Mouse (Mus musculus) E14TG2a.4 (cell line): ENCODE data around the gene Fan1.
A peak's percentile ranks its signal among the peaks of the same experiment; 100 is the strongest.

ENCODE experiments used
- H3K27me3 ChIP-seq: 2 replicates; pipeline ENCODE4 v1.6.1; 2014; ENCODE audit warnings: low read length, control low read depth; ENCODE audit not compliant: insufficient read depth
- H3K36me3 ChIP-seq: 2 replicates; pipeline ENCODE4 v1.6.1; 2014; ENCODE audit warnings: low read length, control low read depth; ENCODE audit not compliant: insufficient read depth
- H3K4me1 ChIP-seq: replicated peaks from 2 replicates; pipeline ENCODE4 v1.6.1; 2014; ENCODE audit warnings: low read depth, low read length, control low read depth
- H3K4me3 ChIP-seq: replicated peaks from 2 replicates; pipeline ENCODE4 v1.5.1; 2014; ENCODE audit warnings: mild to moderate bottlenecking, low read length
- H3K9me3 ChIP-seq: 2 replicates; pipeline ENCODE4 v1.6.1; 2014; ENCODE audit warnings: low read length, control low read depth
- CTCF ChIP-seq: conservative IDR thresholded peaks from 2 replicates; pipeline ENCODE4 v1.5.1; 2014; ENCODE audit warnings: low read length
- NANOG ChIP-seq: IDR thresholded peaks from 2 replicates; pipeline ENCODE4 v1.6.1; 2014; ENCODE audit warnings: borderline replicate concordance, low read length, mixed read lengths
- POU5F1 ChIP-seq: IDR thresholded peaks from 2 replicates; pipeline ENCODE4 v1.6.1; 2014; ENCODE audit warnings: low read length, borderline replicate concordance

Fan1 gene

DNA sequence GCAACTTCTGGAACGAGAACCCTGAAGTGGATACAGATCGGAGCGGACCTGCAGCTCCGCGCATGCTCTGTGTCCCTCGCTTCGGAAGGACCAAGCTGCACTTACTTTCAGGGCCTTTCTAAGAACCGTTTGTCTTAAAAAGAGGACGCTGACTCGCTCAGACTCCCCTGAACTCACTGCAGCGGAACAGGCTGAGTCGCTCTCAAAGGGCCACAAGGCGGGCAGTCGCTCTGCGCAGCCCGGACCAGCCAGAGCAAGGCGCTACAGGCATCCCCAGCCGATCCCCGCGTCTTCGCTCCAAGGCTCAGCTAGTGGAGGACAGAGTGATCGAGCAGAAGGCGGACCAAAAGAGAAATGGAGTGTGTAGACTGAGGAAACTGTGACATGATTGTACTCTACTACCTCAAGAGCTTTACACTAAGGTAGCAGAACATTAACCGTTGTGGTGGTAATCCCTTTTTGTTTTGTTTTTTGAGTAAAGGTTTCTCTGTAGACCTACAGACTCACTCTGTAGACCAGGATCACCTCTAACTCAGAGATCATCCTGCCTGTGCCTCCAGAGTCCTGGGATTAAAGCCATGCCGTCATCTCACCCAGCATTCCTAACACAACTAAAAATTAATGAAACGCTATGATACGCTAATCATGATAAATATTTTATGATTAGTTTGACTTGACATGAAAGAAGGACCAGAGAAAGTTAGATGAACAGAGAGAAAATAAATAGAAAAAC lies at the start of gene Fan1:
Fan1 (minus strand) TSS at position 266 of the 733 bp plus-strand sequence.
- H3K36me3 ChIP-seq: peaks cover 53% of the 10 kb centered on the region
- no peaks in the 10 kb centered on the region for H3K9me3 ChIP-seq
- H3K4me3 ChIP-seq: peak within 1 kb of the TSS; percentile 82
- peaks cover 24% of the 10 kb centered on the region for H3K4me1 ChIP-seq
- TF ChIP-seq NANOG: no peak
- no peak for TF ChIP-seq POU5F1
- TF ChIP-seq CTCF: no peak
- no peaks in the 10 kb centered on the region for H3K27me3 ChIP-seq

DNA sequence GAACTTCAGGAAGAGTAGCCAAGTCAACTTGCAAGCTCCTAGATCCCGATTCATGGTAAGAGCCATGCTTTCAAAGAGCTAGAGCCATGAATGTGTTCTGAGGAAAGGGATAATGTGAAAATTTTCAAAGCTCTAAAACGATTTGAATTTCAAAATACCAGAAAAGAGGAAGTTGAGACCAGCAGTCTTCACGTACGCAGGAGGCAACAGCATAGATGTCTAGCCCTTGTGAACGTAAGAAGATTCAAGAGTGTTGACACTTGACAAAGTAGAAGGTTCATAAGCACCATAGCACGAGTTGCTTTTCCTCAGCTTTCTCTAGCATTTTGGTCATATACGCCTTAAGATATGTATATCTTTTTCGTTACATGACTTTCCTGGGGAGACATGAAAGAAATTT lies 30.1 kb upstream of the Fan1 start:
- Histone ChIP-seq H3K4me1 (no peaks in the 10 kb centered on the region), H3K36me3 (peaks cover 12% of the 10 kb centered on the region), H3K27me3 (no peaks in the 10 kb centered on the region), H3K9me3 (no peaks in the 10 kb centered on the region), H3K4me3 (no peak overlapping the region)
- TF ChIP-seq POU5F1 (no peak), CTCF (no peak), NANOG (no peak)

DNA sequence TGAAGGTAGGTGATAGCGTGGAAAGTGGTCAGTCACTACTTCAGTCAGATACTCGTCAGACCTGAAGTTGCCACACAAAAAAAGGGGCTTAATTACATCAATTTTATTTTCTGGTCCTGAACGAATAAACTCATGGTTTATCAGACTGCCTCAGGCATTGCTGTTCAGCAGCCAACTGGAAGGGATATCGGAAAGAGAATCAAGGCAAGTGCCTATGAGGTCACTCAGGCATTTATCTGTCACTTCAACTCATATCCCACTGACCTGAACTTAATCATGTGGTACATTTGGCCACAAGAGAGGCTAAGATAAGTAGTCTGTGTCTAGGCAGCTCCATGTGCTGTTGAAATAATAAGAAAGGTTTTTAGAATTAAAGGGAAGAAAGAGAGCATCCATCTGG lies 28.6 kb upstream of the Fan1 start:
- H3K4me3 ChIP-seq: no peak overlapping the region
- no peaks in the 10 kb centered on the region for H3K4me1 ChIP-seq
- H3K9me3 ChIP-seq: no peaks in the 10 kb centered on the region
- no peaks in the 10 kb centered on the region for H3K27me3 ChIP-seq
- TF ChIP-seq NANOG (no peak), CTCF (no peak), POU5F1 (no peak)
- H3K36me3 ChIP-seq: peaks cover 17% of the 10 kb centered on the region

DNA sequence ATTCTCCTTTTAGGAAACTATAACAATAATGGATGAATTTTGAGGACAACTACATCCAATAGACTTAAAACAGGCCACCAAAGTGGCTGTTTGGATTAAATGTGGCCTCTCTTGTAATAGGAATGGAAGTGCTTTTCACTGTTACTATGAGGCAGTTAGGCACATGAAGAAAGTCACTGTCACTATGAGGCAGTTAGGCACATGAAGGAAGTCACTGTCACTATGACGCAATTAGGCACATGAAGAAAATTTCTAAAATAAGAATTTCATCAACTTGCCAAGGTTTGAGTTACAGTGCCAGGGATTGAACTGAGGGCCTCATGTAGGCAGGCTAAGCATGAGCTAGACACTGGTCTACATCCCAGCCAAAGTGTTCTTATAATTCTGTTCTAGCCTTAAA lies 26.8 kb upstream of the Fan1 start:
- H3K27me3 ChIP-seq: no peaks in the 10 kb centered on the region
- no peak overlapping the region for H3K4me3 ChIP-seq
- no peaks in the 10 kb centered on the region for H3K4me1 ChIP-seq
- peaks cover 17% of the 10 kb centered on the region for H3K36me3 ChIP-seq
- no peak for TF ChIP-seq CTCF
- TF ChIP-seq POU5F1: no peak
- TF ChIP-seq NANOG: no peak
- H3K9me3 ChIP-seq: no peaks in the 10 kb centered on the region

DNA sequence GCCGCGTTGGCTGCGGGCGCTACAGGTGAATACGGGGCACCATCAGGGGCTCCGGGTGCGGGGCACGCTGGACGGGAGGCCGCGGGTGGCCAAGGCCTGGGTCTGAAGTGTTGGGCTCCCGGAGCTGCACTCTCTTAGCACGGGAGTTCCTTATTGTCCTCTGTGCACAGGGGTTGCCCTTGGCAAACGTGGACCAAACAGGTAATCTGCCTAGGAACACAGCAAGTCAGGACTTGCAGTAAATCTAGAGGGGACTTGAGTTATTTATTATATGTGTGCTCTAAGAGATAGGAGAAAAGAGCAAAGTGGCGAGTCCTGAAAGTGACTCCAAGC lies 18.9 kb upstream of the Fan1 start:
- H3K4me1 ChIP-seq: peaks cover 13% of the 10 kb centered on the region
- no peaks in the 10 kb centered on the region for H3K27me3 ChIP-seq
- H3K4me3 ChIP-seq: peak overlapping the region; percentile 95
- H3K9me3 ChIP-seq: no peaks in the 10 kb centered on the region
- TF ChIP-seq NANOG: no peak
- no peak for TF ChIP-seq POU5F1
- TF ChIP-seq CTCF: no peak
- peaks cover 21% of the 10 kb centered on the region for H3K36me3 ChIP-seq

DNA sequence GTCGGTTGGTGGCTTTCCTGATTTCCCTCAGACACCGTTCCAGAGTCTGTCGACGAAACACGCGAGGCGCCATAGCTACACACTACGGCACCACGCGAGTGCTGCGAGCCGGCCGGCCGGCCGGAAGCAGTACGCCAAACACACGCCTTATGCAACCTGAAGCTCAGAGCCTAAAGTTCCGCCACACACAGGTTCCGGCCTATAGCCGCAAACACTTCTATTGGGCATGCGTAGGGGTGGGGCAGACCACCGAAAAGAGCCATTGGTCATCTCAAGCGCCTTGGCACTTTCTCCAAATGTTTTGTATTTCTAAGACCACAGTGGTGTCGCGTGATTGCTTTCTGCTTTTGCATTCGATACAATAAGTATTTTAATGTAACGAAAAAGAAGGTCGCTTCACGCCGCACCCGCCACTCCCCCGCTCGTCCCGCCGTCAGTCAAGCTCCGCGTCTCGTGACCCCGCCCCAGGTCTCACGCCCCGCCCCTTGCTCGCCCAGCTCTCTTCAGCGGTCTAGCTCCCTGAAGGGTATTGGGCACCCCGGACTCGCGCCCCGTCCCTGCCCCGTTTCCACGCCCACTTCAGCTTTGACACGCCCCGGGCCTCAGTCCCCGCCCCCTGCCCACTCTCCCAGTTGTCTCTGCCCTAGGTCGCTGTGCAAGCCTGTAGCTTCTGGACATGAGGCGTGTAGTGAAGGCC lies 18.4 kb upstream of the Fan1 start, which contains the start of the genes Mphosph10 and Mcee:
Mphosph10 (minus strand) TSS at position 147 of the 697 bp plus-strand sequence.
Mcee (plus strand) TSS at position 486 of the 697 bp plus-strand sequence.
- peaks cover 26% of the 10 kb centered on the region for H3K36me3 ChIP-seq
- peaks cover 13% of the 10 kb centered on the region for H3K4me1 ChIP-seq
- H3K9me3 ChIP-seq: no peaks in the 10 kb centered on the region
- H3K27me3 ChIP-seq: no peaks in the 10 kb centered on the region
- H3K4me3 ChIP-seq: peak within 1 kb of the TSS; percentile 95
- TF ChIP-seq POU5F1 (no peak), CTCF (no peak), NANOG (no peak)

DNA sequence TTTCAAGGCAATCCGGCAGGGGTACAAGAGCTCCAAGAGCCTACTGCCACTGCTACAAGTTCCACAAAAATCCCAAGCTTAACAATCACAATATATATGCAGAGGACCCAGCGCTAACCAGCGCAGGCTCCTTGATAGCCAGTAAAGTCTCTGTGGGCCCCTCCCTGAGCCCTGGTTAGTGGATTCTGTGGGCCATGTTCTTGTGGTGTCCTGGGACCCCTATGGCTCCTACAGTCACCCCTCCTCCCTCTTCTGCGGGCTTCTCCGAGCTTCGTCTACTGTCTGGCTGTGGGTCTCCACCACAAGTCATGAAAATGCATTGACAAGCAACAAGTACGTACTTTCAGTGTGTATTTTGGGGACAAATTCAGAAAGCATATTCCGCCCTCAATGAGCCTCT lies 17.6 kb upstream of the Fan1 start:
- peaks cover 34% of the 10 kb centered on the region for H3K36me3 ChIP-seq
- H3K27me3 ChIP-seq: no peaks in the 10 kb centered on the region
- TF ChIP-seq CTCF (no peak), POU5F1 (no peak), NANOG (no peak)
- H3K9me3 ChIP-seq: no peaks in the 10 kb centered on the region
- H3K4me1 ChIP-seq: peaks cover 13% of the 10 kb centered on the region
- peak overlapping the region; percentile 95 for H3K4me3 ChIP-seq

DNA sequence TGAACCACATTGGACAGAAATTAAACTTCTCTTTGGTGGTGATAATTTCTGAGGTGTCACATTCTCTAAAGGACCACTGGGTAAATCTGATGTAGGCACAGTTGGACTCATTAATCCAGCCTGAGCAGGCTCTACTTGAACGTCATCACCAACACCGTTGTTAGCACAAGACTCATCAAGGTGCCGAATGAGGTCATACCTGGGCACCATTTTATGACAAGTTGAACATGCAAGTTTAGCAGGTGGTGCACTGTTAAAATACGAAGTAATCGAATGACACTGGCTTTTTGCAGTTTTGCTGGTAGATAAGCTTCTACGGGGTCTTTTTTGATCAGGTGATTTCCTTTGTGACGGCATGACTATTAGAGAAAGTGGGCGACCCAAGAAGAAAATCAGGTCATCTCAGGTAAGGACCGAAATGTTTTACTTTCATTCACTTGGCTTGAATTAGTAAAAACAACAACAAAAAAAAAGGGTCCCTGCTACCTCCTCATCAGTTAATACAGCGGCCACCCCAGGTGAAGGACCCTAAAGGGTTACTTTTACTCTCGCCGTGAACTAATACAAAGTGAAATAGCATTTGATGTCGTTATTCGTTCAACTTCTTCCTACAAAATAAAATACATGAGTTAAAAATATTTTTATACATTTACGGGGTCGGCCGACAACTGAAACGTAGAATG lies 607 bp downstream of the Fan1 start:
- no peaks in the 10 kb centered on the region for H3K9me3 ChIP-seq
- peaks cover 24% of the 10 kb centered on the region for H3K4me1 ChIP-seq
- H3K27me3 ChIP-seq: no peaks in the 10 kb centered on the region
- peaks cover 51% of the 10 kb centered on the region for H3K36me3 ChIP-seq
- TF ChIP-seq CTCF (no peak), NANOG (no peak), POU5F1 (no peak)
- H3K4me3 ChIP-seq: peak overlapping the region; percentile 82
